Mouse (Mus musculus) embryonic facial prominence, embryonic 13.5 days (tissue): ENCODE data around the gene Cirbp. TPM values are rescaled to one million over a fixed set of nuclear protein-coding genes. Genes with fewer than 3 reads are reported as not detected.

Source experiments
- ATAC-seq: fragments of 200-750 bp; cut with Nextera tagmentation; 2 replicates; pipeline ENCODE4 v1.8.0; 2017; ENCODE audit warnings: low read depth; ENCODE audit not compliant: insufficient number of reproducible peaks, insufficient read depth, low FRiP score, low TSS enrichment
- H3K27ac ChIP-seq: fragments of 300-500 bp; sonication (generic); 2 replicates; pipeline ENCODE4 v1.5.1; 2015; ENCODE audit warnings: moderate library complexity, mild to moderate bottlenecking, inconsistent platforms
- H3K27me3 ChIP-seq: fragments of 300-500 bp; sonication (generic); 2 replicates; pipeline ENCODE4 v1.6.1; 2015; ENCODE audit warnings: mild to moderate bottlenecking, inconsistent platforms
- H3K36me3 ChIP-seq: fragments of 300-500 bp; sonication (generic); 2 replicates; pipeline ENCODE4 v1.6.1; 2015; ENCODE audit warnings: mild to moderate bottlenecking, inconsistent platforms
- H3K4me1 ChIP-seq: fragments of 300-500 bp; sonication (generic); 2 replicates; pipeline ENCODE4 v1.6.1; 2015; ENCODE audit warnings: inconsistent platforms
- H3K4me2 ChIP-seq: fragments of 300-500 bp; sonication (generic); 2 replicates; pipeline ENCODE4 v1.6.1; 2015; ENCODE audit warnings: moderate library complexity, mild to moderate bottlenecking, inconsistent platforms
- H3K4me3 ChIP-seq: fragments of 300-500 bp; sonication (generic); 2 replicates; pipeline ENCODE4 v1.5.1; 2015; ENCODE audit warnings: mild to moderate bottlenecking, inconsistent platforms
- H3K9ac ChIP-seq: fragments of 300-500 bp; sonication (generic); 2 replicates; pipeline ENCODE4 v1.6.1; 2015; ENCODE audit warnings: mild to moderate bottlenecking, inconsistent platforms
- H3K9me3 ChIP-seq: fragments of 300-500 bp; sonication (generic); 2 replicates; pipeline ENCODE4 v1.6.1; 2016; ENCODE audit warnings: inconsistent platforms
- WGBS: fragments of 180-500 bp; shearing (Covaris S2); methylation state at CpG from one replicate; pipeline ENCODE4 v1.1.7; 2015; ENCODE audit warnings: mixed read lengths; 5-methylcytosine and 5-hydroxymethylcytosine counted together
- polyA plus RNA-seq: library from polyadenylated mRNA; unstranded; fragments of >200 nt; fragmentation: Nextera tagmentation; extraction: Ambion mirVana; gene quantifications from 2 replicates; pipeline ENCODE4 v1.2.1, GENCODE M21; 2015

The Cirbp gene
- polyA plus RNA-seq, 1 experiment from 2014 or later = 162 TPM

- Histone ChIP-seq H3K4me1 (peaks cover 50% of the 10 kb centered on the region), H3K9me3 (no peaks in the 10 kb centered on the region), H3K4me3 (peak overlapping the region; percentile 97), H3K36me3 (peaks cover 56% of the 10 kb centered on the region), H3K27ac (peak overlapping the region; percentile 100), H3K9ac (peak overlapping the region; percentile 96), H3K4me2 (peak overlapping the region; percentile 98), H3K27me3 (no peaks in the 10 kb centered on the region)
- no peak for ATAC-seq
- 71% methylated on average over 5 of the region's 5 CpGs for WGBS
Measured at GRCm38 (mm10) chr10:80147146-80147718, 18.6 kb upstream of the Cirbp start.

GRCm38 (mm10) chr10:80147719-80148601 is 17.8 kb upstream of the Cirbp start, which contains the start of gene Midn:
TSS of gene Midn (plus strand) at chr10:80148272.
- Histone ChIP-seq H3K4me1 (peaks cover 53% of the 10 kb centered on the region), H3K27ac (peak within 1 kb of the TSS; percentile 100), H3K36me3 (peaks cover 63% of the 10 kb centered on the region), H3K9me3 (no peaks in the 10 kb centered on the region), H3K4me2 (peak within 1 kb of the TSS; percentile 98), H3K4me3 (peak within 1 kb of the TSS; percentile 97), H3K9ac (peak within 1 kb of the TSS; percentile 96), H3K27me3 (no peaks in the 10 kb centered on the region)
- 2% methylated on average over 32 of the region's 42 CpGs for WGBS
- peak; percentile 45 for ATAC-seq

- Histone ChIP-seq H3K36me3 (peaks cover 66% of the 10 kb centered on the region), H3K4me1 (peaks cover 53% of the 10 kb centered on the region)
- under 1% methylated on average over 57 of the region's 57 CpGs for WGBS
Measured at GRCm38 (mm10) chr10:80148610-80149290, 17.0 kb upstream of the Cirbp start.

GRCm38 (mm10) chr10:80149291-80150225 is 16.2 kb upstream of the Cirbp start:
- H3K4me1 ChIP-seq = peaks cover 61% of the 10 kb centered on the region
- peak; percentile 70 for ATAC-seq
- H3K9ac ChIP-seq = peak overlapping the region; percentile 96
- H3K27ac ChIP-seq = peak overlapping the region; percentile 100
- no peaks in the 10 kb centered on the region for H3K9me3 ChIP-seq
- peaks cover 66% of the 10 kb centered on the region for H3K36me3 ChIP-seq
- peak overlapping the region; percentile 97 for H3K4me3 ChIP-seq
- no peaks in the 10 kb centered on the region for H3K27me3 ChIP-seq
- H3K4me2 ChIP-seq = peak overlapping the region; percentile 98
- under 1% methylated on average over 87 of the region's 88 CpGs for WGBS

More at GRCm38 (mm10) chr10:80148610-80149290, 17.0 kb upstream of the Cirbp start:
- H3K4me2 ChIP-seq = peak overlapping the region; percentile 98
- H3K27me3 ChIP-seq = no peaks in the 10 kb centered on the region
- peak overlapping the region; percentile 100 for H3K27ac ChIP-seq
- ATAC-seq = peak; percentile 41
- peak overlapping the region; percentile 97 for H3K4me3 ChIP-seq
- no peaks in the 10 kb centered on the region for H3K9me3 ChIP-seq
- H3K9ac ChIP-seq = peak overlapping the region; percentile 96

GRCm38 (mm10) chr10:80150226-80151210 is 15.3 kb upstream of the Cirbp start:
- under 1% methylated on average over 59 of the region's 71 CpGs for WGBS
- H3K27ac ChIP-seq = peak overlapping the region; percentile 100
- no peaks in the 10 kb centered on the region for H3K27me3 ChIP-seq
- peak overlapping the region; percentile 98 for H3K4me2 ChIP-seq
- H3K36me3 ChIP-seq = peaks cover 66% of the 10 kb centered on the region
- H3K9me3 ChIP-seq = no peaks in the 10 kb centered on the region
- ATAC-seq = no peak
- H3K4me1 ChIP-seq = peaks cover 63% of the 10 kb centered on the region
- peak overlapping the region; percentile 96 for H3K9ac ChIP-seq
- peak overlapping the region; percentile 97 for H3K4me3 ChIP-seq

GRCm38 (mm10) chr10:80151211-80152034 is 14.4 kb upstream of the Cirbp start:
- peak overlapping the region; percentile 98 for H3K4me2 ChIP-seq
- H3K9ac ChIP-seq = peak overlapping the region; percentile 96
- H3K4me1 ChIP-seq = peaks cover 61% of the 10 kb centered on the region
- peaks cover 66% of the 10 kb centered on the region for H3K36me3 ChIP-seq
- H3K4me3 ChIP-seq = peak overlapping the region; percentile 97
- no peaks in the 10 kb centered on the region for H3K27me3 ChIP-seq
- no peak for ATAC-seq
- WGBS = under 1% methylated on average over 26 of the region's 26 CpGs
- H3K9me3 ChIP-seq = no peaks in the 10 kb centered on the region
- peak overlapping the region; percentile 100 for H3K27ac ChIP-seq

- no peaks in the 10 kb centered on the region for H3K9me3 ChIP-seq
- peak overlapping the region; percentile 97 for H3K4me3 ChIP-seq
- H3K4me1 ChIP-seq = peaks cover 63% of the 10 kb centered on the region
- H3K27me3 ChIP-seq = no peaks in the 10 kb centered on the region
- peak overlapping the region; percentile 100 for H3K27ac ChIP-seq
- WGBS = 2% methylated on average over 15 of the region's 15 CpGs
- peak overlapping the region; percentile 96 for H3K9ac ChIP-seq
- H3K4me2 ChIP-seq = peak overlapping the region; percentile 98
- peaks cover 67% of the 10 kb centered on the region for H3K36me3 ChIP-seq
- ATAC-seq = no peak
Measured at GRCm38 (mm10) chr10:80152071-80152872, 13.5 kb upstream of the Cirbp start.

- 40% methylated on average over 3 of the region's 3 CpGs for WGBS
- H3K4me1 ChIP-seq = peaks cover 62% of the 10 kb centered on the region
- no peaks in the 10 kb centered on the region for H3K27me3 ChIP-seq
- H3K4me2 ChIP-seq = peak overlapping the region; percentile 98
- peak overlapping the region; percentile 96 for H3K9ac ChIP-seq
- H3K4me3 ChIP-seq = peak overlapping the region; percentile 97
- no peak for ATAC-seq
- peak overlapping the region; percentile 100 for H3K27ac ChIP-seq
- peaks cover 71% of the 10 kb centered on the region for H3K36me3 ChIP-seq
- no peaks in the 10 kb centered on the region for H3K9me3 ChIP-seq
Measured at GRCm38 (mm10) chr10:80152873-80153260, 12.9 kb upstream of the Cirbp start.

- Histone ChIP-seq H3K4me2 (peak overlapping the region; percentile 98), H3K9me3 (no peaks in the 10 kb centered on the region), H3K27ac (peak overlapping the region; percentile 100), H3K27me3 (no peaks in the 10 kb centered on the region), H3K9ac (peak overlapping the region; percentile 96; the same call in 1 of the 2 replicates), H3K4me3 (peak overlapping the region; percentile 97; the same call in 1 of the 2 replicates), H3K36me3 (peaks cover 71% of the 10 kb centered on the region), H3K4me1 (peaks cover 68% of the 10 kb centered on the region)
- no peak for ATAC-seq
- WGBS = 82% methylated on average over 19 of the region's 19 CpGs
Measured at GRCm38 (mm10) chr10:80153713-80154112, 12.1 kb upstream of the Cirbp start.
